Mouse (Mus musculus) ES-E14 (cell line): ENCODE results near the gene Plagl2. TPM values are rescaled to one million over a fixed set of nuclear protein-coding genes. Genes with fewer than 3 reads are reported as not detected.
A peak's percentile ranks its signal among the peaks of the same experiment; 100 is the strongest.
"Not testable (repeated sequence)": the region's sequence is repeated elsewhere in the genome, so short reads cannot be mapped to it uniquely, and the experiment has no call there.

ENCODE experiments used
- DNase-seq: peaks from one replicate; pipeline ENCODE4 v3.0.0-alpha.2; 2013; ENCODE audit warnings: low read depth, low spot score
- H3K27ac ChIP-seq: 2 replicates; pipeline ENCODE4 v1.5.1; 2012; ENCODE audit warnings: low read depth, mild to moderate bottlenecking, low read length, moderate library complexity, mixed read lengths; ENCODE audit not compliant: poor library complexity, insufficient read depth, severe bottlenecking
- H3K36me3 ChIP-seq: 2 replicates; pipeline ENCODE4 v1.6.1; 2012; ENCODE audit warnings: mild to moderate bottlenecking, low read length, moderate library complexity, mixed read lengths; ENCODE audit not compliant: control insufficient read depth, poor library complexity, insufficient read depth, severe bottlenecking
- H3K4me1 ChIP-seq, 2 experiments: fragments of 150-350 bp in 1 of 2; sonication (generic) in 1 of 2; 2 replicates each; pipeline ENCODE4 v1.6.1; 2012; ENCODE audit warnings: low read length in 2 of 2, mild to moderate bottlenecking in 1 of 2, mixed read lengths in 1 of 2; ENCODE audit not compliant: control insufficient read depth in 2 of 2, insufficient read depth in 2 of 2, poor library complexity in 1 of 2
- H3K4me3 ChIP-seq, 2 experiments: fragments of 150-350 bp in 1 of 2; sonication (generic) in 1 of 2; 2 replicates each; pipeline ENCODE4 v1.5.1; 2012; ENCODE audit warnings: low read length in 2 of 2, low read depth in 1 of 2, mild to moderate bottlenecking in 1 of 2, mixed read lengths in 1 of 2; ENCODE audit not compliant: insufficient read depth in 1 of 2, poor library complexity in 1 of 2, severe bottlenecking in 1 of 2
- H3K9ac ChIP-seq: 2 replicates; pipeline ENCODE4 v1.6.1; 2012; ENCODE audit warnings: low read depth, mild to moderate bottlenecking, low read length, mixed read lengths; ENCODE audit not compliant: poor library complexity, insufficient read depth, severe bottlenecking
- H3K9me3 ChIP-seq: fragments of 150-350 bp; sonication (generic); 2 replicates; pipeline ENCODE4 v1.6.1; 2012; ENCODE audit warnings: low read depth, mild to moderate bottlenecking, low read length; ENCODE audit not compliant: control insufficient read depth, insufficient read depth
- CHD2 ChIP-seq: IDR thresholded peaks from 2 replicates; pipeline ENCODE4 v1.6.1; 2014; ENCODE audit warnings: mild to moderate bottlenecking, low read depth, low read length, inconsistent platforms
- HCFC1 ChIP-seq: IDR thresholded peaks from 2 replicates; pipeline ENCODE4 v1.6.1; 2012; ENCODE audit warnings: low read length, inconsistent platforms, borderline replicate concordance; ENCODE audit not compliant: insufficient read depth
- MAFK ChIP-seq: IDR thresholded peaks from 2 replicates; pipeline ENCODE4 v1.6.1; 2014; ENCODE audit warnings: mild to moderate bottlenecking, low read depth, low read length, inconsistent platforms; ENCODE audit not compliant: insufficient read depth
- ZC3H11A ChIP-seq: IDR thresholded peaks from 2 replicates; pipeline ENCODE4 v1.6.1; 2012; ENCODE audit warnings: low read depth, mild to moderate bottlenecking, inconsistent platforms, low read length, borderline replicate concordance
- ZNF384 ChIP-seq: IDR thresholded peaks from 2 replicates; pipeline ENCODE4 v1.6.1; 2012; ENCODE audit warnings: low read depth, low read length, inconsistent platforms
- in situ Hi-C, 2 experiments: fragments of 600-800 bp; cut with MboI; formaldehyde crosslinking; loops; one replicate each; pipeline ENCODE4 v1.15.1; 2025; ENCODE audit warnings: low sequenced_read_pairs in 2 of 2, inconsistent platforms in 1 of 2; ENCODE audit not compliant: unreplicated experiment in 2 of 2
- total RNA-seq: library from RNA; depleted of rRNA; stranded (reverse); fragments of 300-350 nt; gene quantifications from 2 replicates; pipeline ENCODE4 v1.2.3, GENCODE M21; 2012

Gene Plagl2
- total RNA-seq, 1 experiment, result 3.9 TPM

DNA sequence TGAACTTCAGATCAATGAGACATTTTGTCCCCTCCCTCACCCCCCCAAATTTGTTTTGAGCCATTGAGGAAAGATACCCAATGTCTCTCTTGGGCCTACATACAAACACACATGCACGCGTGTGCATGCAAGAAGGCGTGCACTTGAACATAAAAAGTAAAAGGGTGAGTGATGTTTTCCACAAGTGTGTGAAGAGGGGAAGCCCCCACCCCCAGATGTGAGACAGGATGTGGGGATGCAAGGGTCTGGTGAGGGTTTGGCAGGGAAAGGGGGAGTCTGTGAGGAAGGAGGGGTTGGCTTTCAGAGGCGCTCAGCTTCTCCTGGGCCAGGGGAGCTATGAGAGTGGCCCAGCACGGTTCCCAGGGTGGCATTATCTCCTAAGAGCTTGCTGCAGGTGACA, 37.1 kb upstream of the Plagl2 start:
- Histone ChIP-seq H3K36me3 (no peaks in the 10 kb centered on the region), H3K4me1 (peaks cover 0 to 3% of the 10 kb centered on the region in 2 experiments; a peak in 1 of 4 replicates), H3K4me3 (no peak overlapping the region), H3K9me3 (no peaks in the 10 kb centered on the region), H3K27ac (no peak overlapping the region), H3K9ac (no peak overlapping the region)
- no peak for DNase-seq
- in situ Hi-C loops, result no loop called here
- TF ChIP-seq MAFK (no peak), ZC3H11A (no peak)

- H3K4me3 ChIP-seq, H3K4me1 ChIP-seq, H3K9ac ChIP-seq, H3K9me3 ChIP-seq, H3K27ac ChIP-seq, H3K36me3 ChIP-seq, in situ Hi-C loops: not testable (repeated sequence)
- peak; percentile 27 for DNase-seq
- TF ChIP-seq ZNF384, result peak; percentile 77
Measured at GRCm38 (mm10) chr2:153276846-153277245, 35.6 kb upstream of the Plagl2 start.

GRCm38 (mm10) chr2:153276440-153276839, 35.2 kb upstream of the Plagl2 start:
- in situ Hi-C loops, result no loop called here

DNA sequence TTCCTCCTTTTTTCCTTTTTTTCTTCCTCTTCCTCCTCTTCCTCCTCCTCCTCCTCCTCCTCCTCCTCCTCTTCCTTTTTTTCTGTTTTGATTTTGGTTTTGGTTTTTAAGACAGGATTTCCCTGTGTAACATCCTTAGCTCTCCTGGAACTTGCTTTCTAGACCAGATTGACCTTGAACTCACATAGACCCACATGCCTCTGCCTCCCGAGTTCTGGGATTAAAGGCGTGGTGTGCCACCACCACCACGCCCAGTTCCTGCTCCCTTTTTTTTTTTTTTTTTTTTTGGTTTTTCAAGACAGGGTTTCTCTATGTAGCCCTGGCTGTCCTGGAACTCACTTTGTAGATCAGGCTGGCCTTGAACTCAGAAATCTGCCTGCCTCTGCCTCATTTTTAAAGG, 34.4 kb upstream of the Plagl2 start:
- TF ChIP-seq ZNF384, result peak; percentile 93
- H3K36me3 ChIP-seq, DNase-seq, in situ Hi-C loops, H3K27ac ChIP-seq, H3K4me3 ChIP-seq, H3K9me3 ChIP-seq, H3K4me1 ChIP-seq, H3K9ac ChIP-seq: not testable (repeated sequence)

More at GRCm38 (mm10) chr2:153276440-153276839, 35.2 kb upstream of the Plagl2 start:
- no peaks in the 10 kb centered on the region for H3K36me3 ChIP-seq
- no peak overlapping the region for H3K9ac ChIP-seq
- no peak for DNase-seq
- no peak for TF ChIP-seq ZC3H11A
- no peak for TF ChIP-seq ZNF384
- TF ChIP-seq CHD2, result no peak
- TF ChIP-seq HCFC1, result no peak
- no peak for TF ChIP-seq MAFK
- peaks cover 0 to 7% of the 10 kb centered on the region in 2 experiments; a peak in 1 of 4 replicates for H3K4me1 ChIP-seq
- H3K9me3 ChIP-seq, result no peaks in the 10 kb centered on the region
- no peak overlapping the region for H3K27ac ChIP-seq
- no peak overlapping the region for H3K4me3 ChIP-seq

GRCm38 (mm10) chr2:153274919-153275247, 33.7 kb upstream of the Plagl2 start:
- Histone ChIP-seq H3K27ac (no peak overlapping the region), H3K36me3 (no peaks in the 10 kb centered on the region), H3K9me3 (no peaks in the 10 kb centered on the region), H3K4me3 (no peak overlapping the region), H3K4me1 (peaks cover 0 to 7% of the 10 kb centered on the region in 2 experiments; a peak in 1 of 4 replicates), H3K9ac (no peak overlapping the region)
- no peak for DNase-seq
- in situ Hi-C loops, result no loop called here
- TF ChIP-seq ZNF384, result no peak
- no peak for TF ChIP-seq CHD2
- no peak for TF ChIP-seq HCFC1
- no peak for TF ChIP-seq MAFK
- TF ChIP-seq ZC3H11A, result no peak

GRCm38 (mm10) chr2:153274200-153274918, 33.1 kb upstream of the Plagl2 start:
- H3K36me3 ChIP-seq, H3K27ac ChIP-seq, H3K4me3 ChIP-seq, H3K4me1 ChIP-seq, H3K9ac ChIP-seq, in situ Hi-C loops, DNase-seq, H3K9me3 ChIP-seq: not testable (repeated sequence)

GRCm38 (mm10) chr2:153270231-153270915, 29.1 kb upstream of the Plagl2 start:
- H3K4me1 ChIP-seq, H3K4me3 ChIP-seq, H3K36me3 ChIP-seq, H3K9ac ChIP-seq, H3K27ac ChIP-seq, H3K9me3 ChIP-seq, DNase-seq, in situ Hi-C loops: not testable (repeated sequence)
